Mouse (Mus musculus) cerebellum, postnatal 4 days (tissue): Measurements from ENCODE around the gene Gpc5.
"Not testable (repeated sequence)": the region's sequence is repeated elsewhere in the genome, so short reads cannot be mapped to it uniquely, and the experiment has no call there.

Source experiments
- DNase-seq, 2 experiments: peaks; one replicate each; pipeline ENCODE4 v3.0.0; 2022; ENCODE audit warnings: low spot score in 2 of 2, mixed read lengths in 1 of 2

Gpc5 gene

DNA sequence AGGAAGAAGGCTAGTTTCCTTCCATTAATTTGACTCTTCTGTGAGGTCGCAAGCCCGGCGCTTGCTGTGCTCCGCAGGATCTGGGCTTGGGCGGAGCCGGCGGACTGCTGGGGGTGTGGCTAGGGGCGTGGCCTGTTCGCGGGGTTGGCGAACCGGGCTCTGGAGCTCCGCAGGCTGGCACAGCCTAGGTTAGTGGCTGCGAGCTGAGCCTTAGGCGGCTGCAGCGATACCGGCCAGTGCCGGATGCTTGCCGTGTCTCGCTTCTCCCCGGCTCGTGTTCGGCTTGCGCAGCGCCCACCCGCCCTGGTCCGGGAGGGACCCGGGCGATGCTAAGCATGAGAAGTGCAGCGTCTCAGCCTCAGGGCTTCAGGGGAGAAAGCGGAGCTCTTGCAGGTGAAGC is at the start of gene Gpc5:
Gpc5 (plus strand) TSS at position 135 of the 400 bp plus-strand sequence.
- peak; percentile 57 to 81 for DNase-seq

DNA sequence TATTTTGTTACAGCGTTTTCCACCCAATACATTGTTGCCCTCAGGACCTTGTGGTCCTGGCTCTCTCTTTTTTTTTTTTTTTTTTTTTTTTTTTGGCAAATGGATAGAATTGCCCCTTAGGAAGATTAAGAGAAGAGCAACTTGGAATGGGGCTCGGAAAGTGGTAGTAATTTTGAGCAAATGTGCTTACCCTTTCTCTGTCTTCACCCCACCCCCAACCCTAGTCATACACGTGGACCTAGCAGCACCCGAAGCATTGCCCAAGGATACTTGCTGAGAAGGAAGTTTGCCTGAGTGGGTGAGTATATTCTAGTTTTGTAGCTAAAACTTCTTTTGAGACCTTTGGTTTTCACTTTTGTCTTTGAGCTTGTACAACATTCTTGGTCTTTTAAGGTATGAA is 49.4 kb upstream of the Gpc5 start:
- DNase-seq = no peak

DNA sequence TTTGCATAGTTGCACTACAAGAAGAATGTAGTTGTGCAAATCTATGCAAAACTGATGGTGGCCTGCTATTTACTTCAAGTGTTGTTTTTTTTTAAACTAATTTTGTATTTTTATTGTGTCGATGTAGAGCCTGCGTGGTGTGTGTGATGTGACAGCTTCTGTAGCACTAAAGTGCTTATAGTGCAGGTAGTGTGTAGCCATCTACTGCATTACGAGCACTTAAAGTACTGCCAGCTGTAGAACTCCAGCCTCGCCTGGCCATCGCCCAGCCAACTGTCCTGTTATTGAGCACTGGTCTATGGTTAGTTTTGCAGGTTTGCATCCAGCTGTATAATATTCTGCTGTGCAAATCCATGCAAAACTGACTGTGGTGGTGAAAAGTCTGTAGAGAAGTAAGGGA is 48.0 kb upstream of the Gpc5 start:
- no peak for DNase-seq

DNA sequence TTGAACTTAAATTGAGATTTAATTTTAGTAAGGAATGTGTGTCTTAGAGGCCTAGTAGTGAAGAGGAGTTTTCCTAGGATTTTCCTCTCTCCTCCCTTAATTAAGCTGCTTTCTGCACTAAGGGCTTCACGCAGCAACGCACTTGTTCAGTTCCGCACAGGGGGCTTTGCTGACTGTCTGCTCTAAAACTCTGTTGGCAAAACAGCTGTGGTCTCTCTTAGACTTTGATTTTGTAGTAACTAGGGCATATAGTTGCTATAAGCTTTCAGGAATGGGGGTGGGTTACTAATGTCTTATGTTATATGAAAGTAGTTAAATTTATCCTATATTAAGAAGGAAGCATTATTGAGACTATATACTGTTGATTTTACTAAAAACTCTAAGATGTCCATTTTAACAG is 46.3 kb upstream of the Gpc5 start:
- DNase-seq = no peak

DNA sequence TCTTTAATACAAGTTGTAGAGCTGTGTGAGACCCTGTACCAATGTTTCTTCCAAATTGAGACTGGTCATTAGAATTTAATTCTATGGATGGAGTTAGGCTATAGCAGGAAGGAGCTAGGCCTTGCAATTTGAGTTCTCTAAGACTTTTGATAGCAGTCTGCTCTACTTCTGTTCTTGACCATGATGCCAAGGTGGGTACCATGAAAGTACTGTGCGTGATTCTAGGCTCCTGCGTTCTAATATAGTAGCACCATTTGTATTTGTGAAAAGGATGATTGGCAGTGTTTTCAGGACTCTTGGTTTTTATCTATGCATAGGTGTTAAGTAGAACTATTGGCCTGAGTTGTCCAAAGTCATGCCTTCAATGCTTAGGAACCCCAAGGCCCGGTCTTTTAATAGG is 44.7 kb upstream of the Gpc5 start:
- no peak for DNase-seq

- no peak for DNase-seq
These were observed 43.8 kb upstream of the Gpc5 start for GRCm38 (mm10) chr14:115047990-115048862.

- no peak for DNase-seq
These were observed 43.0 kb upstream of the Gpc5 start for GRCm38 (mm10) chr14:115048863-115049566.

- DNase-seq = no peak
These were observed 42.2 kb upstream of the Gpc5 start for GRCm38 (mm10) chr14:115049831-115050230.

- no peak for DNase-seq
These were observed 40.8 kb upstream of the Gpc5 start for GRCm38 (mm10) chr14:115051106-115051760.

DNA sequence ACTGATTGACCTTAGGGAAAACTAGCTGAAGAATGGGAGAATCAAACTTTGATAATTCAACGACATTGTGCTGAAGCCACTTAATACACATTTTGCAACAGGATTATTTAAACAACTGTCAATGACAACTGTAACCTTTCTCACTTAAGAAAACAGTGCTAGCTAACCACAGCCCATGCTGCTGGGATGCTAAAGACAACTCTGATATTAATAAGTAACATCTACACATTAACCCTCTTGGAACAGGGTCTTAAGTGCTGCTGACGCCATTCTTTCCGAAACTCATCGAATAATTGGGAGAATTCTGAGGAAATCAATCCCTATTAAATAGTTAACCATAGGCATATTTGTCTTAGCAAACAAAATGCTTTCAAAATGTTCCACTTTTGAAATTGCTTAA is 39.6 kb upstream of the Gpc5 start:
- DNase-seq = no peak

DNA sequence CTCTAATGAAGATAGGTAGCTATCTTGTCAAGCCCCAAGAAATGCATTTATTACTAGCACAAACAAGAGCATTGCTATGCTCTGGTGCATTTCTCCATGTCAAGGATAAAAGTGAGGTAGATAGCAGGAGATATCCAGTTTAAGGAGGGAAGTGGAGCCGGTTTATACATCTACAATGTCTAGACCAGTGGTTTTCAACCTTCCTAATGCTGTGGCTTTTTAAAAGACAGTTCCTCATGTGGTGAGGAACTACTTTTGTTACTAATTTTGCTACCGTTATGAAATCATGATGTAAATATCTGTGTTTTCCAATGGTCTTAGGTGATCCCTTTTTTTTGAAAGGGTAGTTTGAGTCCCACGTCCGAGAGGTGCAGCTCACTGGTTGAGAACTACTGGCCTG is 37.8 kb upstream of the Gpc5 start:
- DNase-seq = no peak

DNA sequence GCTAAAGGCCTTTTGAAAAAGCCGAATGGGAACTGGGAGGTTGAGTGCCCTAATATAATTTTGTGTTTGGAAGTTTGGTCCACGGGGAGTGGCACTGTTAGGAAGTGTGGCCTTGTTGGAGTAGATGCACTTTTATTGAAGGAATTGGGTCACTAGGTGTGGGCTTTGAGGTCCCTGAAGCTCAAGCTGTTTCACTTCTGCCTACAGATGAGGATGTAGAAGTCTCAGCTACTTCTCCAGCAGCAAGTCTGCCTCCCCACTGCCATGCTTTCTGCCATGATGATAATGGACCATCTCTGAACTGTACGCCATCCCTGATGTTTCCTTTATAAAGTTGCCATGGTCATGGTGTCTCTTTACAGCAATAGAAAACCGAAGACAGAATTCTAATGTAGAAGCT is 34.5 kb upstream of the Gpc5 start:
- DNase-seq = no peak

DNA sequence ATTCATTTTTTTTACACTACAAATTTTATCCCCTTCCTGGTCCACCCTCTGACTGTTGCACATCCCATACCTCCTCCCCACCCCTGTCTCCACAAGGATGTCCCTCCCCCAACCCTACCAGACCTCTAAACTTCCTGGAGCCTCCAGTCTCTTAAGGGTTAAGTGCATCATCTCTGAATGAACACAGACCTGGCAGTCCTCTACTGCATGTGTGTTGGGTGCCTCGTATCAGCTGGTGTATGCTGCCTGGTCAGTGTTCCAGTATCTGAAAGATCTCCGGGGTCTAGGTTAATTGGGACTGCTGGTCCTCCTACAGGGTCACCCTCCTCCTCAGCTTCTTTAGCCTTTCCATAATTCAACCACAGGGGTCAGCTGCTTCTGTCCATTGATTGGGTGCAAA is 25.9 kb upstream of the Gpc5 start:
- DNase-seq = not testable (repeated sequence)

GRCm38 (mm10) chr14:115070534-115070933 is 21.5 kb upstream of the Gpc5 start:
- peak in 1 of 2 experiments; percentile 38 for DNase-seq

- no peak for DNase-seq
These were observed 14.7 kb upstream of the Gpc5 start for GRCm38 (mm10) chr14:115077340-115077739.

GRCm38 (mm10) chr14:115078064-115078463 is 14.0 kb upstream of the Gpc5 start:
- no peak for DNase-seq

DNA sequence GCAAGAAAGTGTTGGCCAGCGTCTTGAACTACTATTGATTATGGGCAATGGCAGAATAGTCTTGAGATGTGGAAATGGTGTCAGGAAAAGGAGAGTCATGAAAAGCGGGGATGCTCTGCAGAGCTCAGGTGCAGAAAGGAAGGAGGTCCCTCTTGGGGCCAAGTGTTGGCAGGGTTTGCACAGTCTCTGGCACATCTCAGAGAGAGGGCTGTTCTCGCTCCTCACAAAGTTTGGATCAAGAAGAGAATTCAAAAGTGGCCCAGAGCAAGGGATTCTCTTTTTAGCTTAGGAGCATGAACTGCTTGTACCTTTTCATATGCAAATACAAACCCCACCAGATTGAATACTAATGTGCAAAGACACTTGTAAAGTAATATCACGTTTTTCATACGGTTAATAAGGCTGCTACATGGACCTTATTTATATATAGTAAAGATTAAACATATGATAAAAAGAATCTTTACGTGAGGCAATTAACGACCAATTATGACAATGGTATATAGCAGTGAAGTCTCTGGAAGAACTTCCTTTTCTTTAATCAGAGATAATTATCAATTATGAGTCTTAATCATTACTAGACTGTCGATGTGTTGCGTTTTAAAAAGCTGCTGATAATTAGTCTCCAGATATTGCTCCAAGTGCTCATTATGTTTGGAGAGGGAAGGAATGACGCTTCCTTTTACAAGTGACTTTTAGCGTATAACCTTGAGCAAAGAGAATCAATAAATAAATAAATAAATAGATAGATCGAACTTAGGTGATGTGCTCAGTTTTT is 10.1 kb upstream of the Gpc5 start:
- no peak for DNase-seq

DNA sequence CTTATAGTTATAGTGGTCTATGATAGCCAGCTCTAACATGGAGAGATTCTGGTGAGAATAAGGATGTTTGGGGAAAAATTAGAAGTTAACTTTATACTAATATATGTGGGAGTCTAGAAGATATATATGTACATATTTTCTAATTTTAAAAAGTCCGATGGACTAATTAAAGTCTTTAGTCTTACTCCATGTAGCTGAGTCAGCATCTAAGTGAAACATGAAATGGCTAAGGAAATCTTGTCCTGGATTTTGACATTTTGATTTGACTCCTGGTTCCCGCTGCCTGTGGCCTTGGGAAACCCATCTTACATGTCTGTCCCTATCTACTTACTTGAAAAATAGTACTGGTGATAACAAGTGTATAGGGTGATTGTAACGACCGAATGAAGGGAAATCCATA is 1.5 kb upstream of the Gpc5 start:
- DNase-seq = no peak

DNA sequence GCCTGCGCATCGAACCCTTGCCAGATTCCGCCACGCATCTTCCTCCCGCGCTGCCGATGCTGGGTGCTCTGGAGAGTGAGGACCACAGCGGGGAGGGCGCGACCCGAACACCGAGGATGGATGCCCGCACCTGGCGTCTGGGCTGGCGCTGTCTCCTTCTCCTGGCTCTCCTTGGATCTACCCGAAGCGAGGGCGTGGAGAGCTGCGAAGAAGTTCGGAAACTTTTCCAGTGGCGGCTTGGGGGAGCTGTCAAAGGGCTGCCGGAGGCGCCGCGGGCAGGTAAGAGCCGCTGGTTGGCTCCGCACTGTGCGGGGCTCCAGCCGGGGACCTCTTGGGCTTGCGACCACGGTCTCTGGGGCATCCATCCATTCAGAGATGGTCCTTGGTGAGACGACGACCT is 495 bp downstream of the Gpc5 start:
- DNase-seq = no peak

- DNase-seq = no peak
These were observed 937 bp downstream of the Gpc5 start for GRCm38 (mm10) chr14:115092952-115093351.

GRCm38 (mm10) chr14:115100617-115101299 is 8.7 kb downstream of the Gpc5 start:
- DNase-seq = no peak
